Mouse (Mus musculus): ENCODE data around the gene Myh10.

- TF ChIP-seq CTCF (IDR thresholded peaks at IDR 0.05) (peak; percentile 29), POLR2A (IDR thresholded peaks at IDR 0.05; ENCODE audit: insufficient read depth, low read depth, low read length) (no peak), EP300 (IDR thresholded peaks at IDR 0.05; ENCODE audit: insufficient read depth, low read depth, low read length) (no peak)
These were observed 10.0 kb upstream of the Myh10 start for GRCm38 (mm10) chr11:68681254-68681839.

Measured in heart, adult 2 months (tissue).